Mouse (Mus musculus): Measurements from ENCODE around the gene Chst2. TPM values are rescaled to one million over a fixed set of nuclear protein-coding genes. Genes with fewer than 3 reads are reported as not detected.

Gene Chst2
- polyA plus RNA-seq, 1 experiment from 2014 or later, result 9.8 TPM

Other genes starting within 250 kb of the Chst2 start
- gene U2surp, start 105.3 kb upstream of the Chst2 start, polyA plus RNA-seq (2014; fragmentation: Nextera tagmentation; extraction: Ambion mirVana), result 163 and 164 TPM in 2 replicates
- gene Paqr9, start 152.9 kb upstream of the Chst2 start, polyA plus RNA-seq (2014; fragmentation: Nextera tagmentation; extraction: Ambion mirVana), result 0.46 and 0.54 TPM in 2 replicates
- gene Pcolce2, start 230.9 kb upstream of the Chst2 start, polyA plus RNA-seq (2014; fragmentation: Nextera tagmentation; extraction: Ambion mirVana), result 1.5 and 1.6 TPM in 2 replicates

Measured in kidney, embryonic 14.5 days (tissue).